Mouse (Mus musculus) bone marrow macrophage, adult 2 months (primary cell): Measurements from ENCODE around the gene Tmem151b. TPM values are rescaled to one million over a fixed set of nuclear protein-coding genes. Genes with fewer than 3 reads are reported as not detected.

Source experiments
- H3K27ac ChIP-seq: 2 replicates; pipeline ENCODE4 v1.5.1; 2012; ENCODE audit warnings: low read depth, low read length; ENCODE audit not compliant: insufficient read depth
- H3K4me1 ChIP-seq: 2 replicates; pipeline ENCODE4 v1.6.1; 2012; ENCODE audit warnings: low read length; ENCODE audit not compliant: control insufficient read depth, insufficient read depth
- H3K4me3 ChIP-seq: 2 replicates; pipeline ENCODE4 v1.5.1; 2012; ENCODE audit warnings: mild to moderate bottlenecking, low read length, moderate library complexity; ENCODE audit not compliant: insufficient read depth
- CTCF ChIP-seq: IDR thresholded peaks from 2 replicates; pipeline ENCODE4 v1.5.1; 2012; ENCODE audit warnings: low read depth, mild to moderate bottlenecking, low read length, moderate library complexity
- POLR2A ChIP-seq: IDR thresholded peaks from 2 replicates; pipeline ENCODE4 v1.6.1; 2012; ENCODE audit warnings: mild to moderate bottlenecking, low read depth, low read length, borderline replicate concordance
- polyA plus RNA-seq: library from polyadenylated mRNA; stranded (reverse); fragments of >200 nt; gene quantifications from 2 replicates; pipeline ENCODE4 v1.2.4, GENCODE M21; 2012; ENCODE audit not compliant: missing spikeins, insufficient read depth, insufficient read length

The Tmem151b gene
- polyA plus RNA-seq, 1 experiment: not detected

DNA sequence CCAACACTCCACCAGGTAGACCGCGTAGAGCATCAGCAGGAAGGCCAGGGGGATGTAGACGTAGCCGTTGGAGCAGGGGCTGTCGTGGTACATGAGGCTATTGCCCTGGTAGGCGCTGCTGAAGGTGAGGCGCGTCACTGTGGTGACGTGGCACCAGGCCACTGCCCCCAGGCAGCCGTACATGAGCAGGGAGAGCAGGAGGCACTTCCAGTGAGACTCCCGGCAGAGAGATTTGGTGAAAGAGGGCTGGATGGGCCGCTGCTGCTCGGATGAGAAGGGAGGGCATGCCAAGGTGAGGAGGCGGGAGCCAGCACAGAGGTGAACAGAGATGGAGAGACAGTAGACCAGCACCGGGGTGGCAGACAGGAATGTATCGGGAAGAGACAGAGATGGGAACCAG is 2.5 kb downstream of the Tmem151b start:
- H3K4me3 ChIP-seq: no peak overlapping the region
- no peak overlapping the region for H3K27ac ChIP-seq
- 0 out of 2 replicates have a peak, but pooled peaks cover 2% of the 10 kb centered on the region for H3K4me1 ChIP-seq
- no peak for TF ChIP-seq CTCF

DNA sequence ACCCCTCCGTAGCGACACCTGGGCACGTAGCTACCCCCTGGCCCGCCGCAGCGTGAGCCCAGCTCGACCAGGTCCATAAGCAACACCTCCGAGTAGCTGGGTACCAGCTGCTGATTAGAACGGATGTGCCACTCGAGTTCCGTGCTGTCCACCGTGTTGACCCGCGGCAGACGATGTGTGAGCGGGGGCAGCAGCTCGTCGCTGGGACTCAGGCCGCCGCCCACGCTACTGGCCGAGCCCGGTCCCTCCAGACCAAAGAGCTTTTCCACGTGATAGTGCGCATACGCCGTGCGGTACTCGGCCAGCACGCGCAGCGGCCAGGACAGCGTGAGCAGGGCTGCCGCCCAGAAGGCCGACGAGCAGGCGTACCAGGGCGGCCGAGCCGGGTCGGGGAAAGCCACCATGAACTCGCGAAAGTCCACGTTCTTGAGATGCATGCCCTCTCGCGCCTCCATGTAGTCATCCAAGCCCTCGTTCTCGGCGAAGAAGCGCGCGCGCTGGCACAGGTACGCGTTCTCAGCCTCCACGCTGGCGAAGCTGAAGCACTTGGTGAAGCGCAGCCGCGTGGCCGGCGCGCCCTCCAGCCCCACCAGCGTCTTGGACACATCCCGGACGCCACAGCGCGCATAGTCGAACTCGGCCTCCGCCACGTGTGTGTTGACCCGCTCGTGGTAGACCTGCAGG is 4.1 kb downstream of the Tmem151b start:
- TF ChIP-seq CTCF (no peak), POLR2A (no peak)
- no peak overlapping the region for H3K27ac ChIP-seq
- peak overlapping the region; percentile 21 for H3K4me3 ChIP-seq
- H3K4me1 ChIP-seq: 0 out of 2 replicates have a peak, but pooled peaks cover 2% of the 10 kb centered on the region

DNA sequence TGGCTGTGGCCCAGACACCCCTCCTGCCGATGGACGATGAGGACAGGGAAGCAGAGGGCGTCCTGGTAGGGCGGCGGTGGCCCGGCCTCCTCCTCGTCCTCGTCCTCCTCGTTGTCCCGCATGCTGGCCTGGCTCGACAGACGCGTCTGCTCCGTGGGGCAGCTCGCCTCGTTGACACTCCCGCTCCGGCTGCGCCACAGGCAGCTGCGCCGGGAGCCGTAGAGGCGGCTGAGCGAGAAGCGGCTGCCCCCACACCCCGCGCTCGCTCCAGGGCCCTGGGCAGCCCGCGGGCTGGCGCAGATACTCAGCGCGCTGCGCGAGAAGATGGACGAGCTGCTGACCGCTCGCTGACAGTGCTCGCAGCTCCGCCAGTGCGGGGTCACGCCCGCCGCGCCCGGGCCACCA is 4.6 kb downstream of the Tmem151b start:
- no peak for TF ChIP-seq POLR2A
- no peak for TF ChIP-seq CTCF
- peak overlapping the region; percentile 21 for H3K4me3 ChIP-seq
- 0 out of 2 replicates have a peak, but pooled peaks cover 2% of the 10 kb centered on the region for H3K4me1 ChIP-seq
- H3K27ac ChIP-seq: no peak overlapping the region

DNA sequence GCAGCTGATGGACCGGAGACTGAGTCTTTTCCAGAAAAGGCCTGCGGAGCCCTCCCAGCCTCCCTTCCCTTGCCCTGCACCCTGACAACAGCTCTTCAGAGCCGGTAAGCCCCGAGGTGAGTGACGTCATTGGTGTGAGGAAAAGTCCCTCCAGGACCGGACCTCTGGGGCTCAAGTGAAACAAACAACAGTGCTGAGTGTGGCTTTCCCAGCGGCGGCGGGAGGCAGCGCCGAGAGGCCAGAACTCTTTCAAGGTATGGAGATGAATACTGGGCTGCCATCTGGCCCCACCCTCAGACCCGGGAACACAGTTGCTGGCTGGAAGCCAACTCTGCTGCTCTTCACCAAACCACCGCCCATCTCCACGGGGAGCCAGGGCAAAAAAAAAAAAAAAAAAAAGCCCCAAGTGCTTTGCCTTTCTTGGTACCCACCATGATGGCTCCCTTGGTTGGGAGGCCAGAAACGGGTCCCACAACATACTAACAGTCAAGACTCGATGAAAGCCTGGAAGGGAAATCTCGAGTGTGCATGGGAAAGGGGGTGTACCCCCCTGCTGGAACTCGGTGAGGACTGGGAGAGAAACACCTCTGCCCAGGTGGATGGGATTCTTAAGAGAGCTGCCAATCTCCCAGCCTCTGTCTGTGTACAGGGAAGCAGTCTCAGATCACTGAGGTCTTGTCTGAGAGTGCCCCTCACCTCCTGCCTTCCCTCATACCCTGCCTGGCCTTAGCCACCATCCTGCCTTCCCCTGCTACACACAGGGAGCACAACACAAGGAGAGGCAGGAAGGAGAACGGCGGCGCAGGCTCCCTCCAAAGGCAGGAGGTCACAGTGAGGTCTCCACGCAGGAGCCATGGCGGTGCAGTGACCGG is 5.2 kb downstream of the Tmem151b start:
- H3K4me1 ChIP-seq: 0 out of 2 replicates have a peak, but pooled peaks cover 2% of the 10 kb centered on the region
- TF ChIP-seq CTCF: no peak
- TF ChIP-seq POLR2A: no peak
- H3K27ac ChIP-seq: no peak overlapping the region
- no peak overlapping the region for H3K4me3 ChIP-seq

DNA sequence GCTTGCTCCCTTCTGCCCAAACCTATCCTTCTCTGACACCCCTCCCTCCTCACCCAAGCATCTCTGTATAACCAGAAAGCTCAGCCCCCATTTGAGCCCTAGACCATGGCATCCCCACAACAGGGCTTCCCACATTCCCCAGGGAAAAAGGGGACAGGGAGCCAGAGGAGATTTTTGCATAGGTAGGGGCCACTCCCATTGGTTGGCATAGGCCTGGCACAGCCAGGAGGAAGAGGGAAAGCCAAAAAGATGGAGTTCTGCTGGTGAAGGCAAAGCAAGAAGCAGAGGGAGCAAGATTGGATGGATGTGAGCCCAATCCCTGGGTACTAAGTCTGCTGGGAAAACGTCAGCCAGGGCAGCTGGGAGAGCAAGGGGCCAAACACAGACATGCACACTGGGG is 6.4 kb downstream of the Tmem151b start:
- Histone ChIP-seq H3K4me1 (0 out of 2 replicates have a peak, but pooled peaks cover 2% of the 10 kb centered on the region), H3K27ac (no peak overlapping the region), H3K4me3 (no peak overlapping the region)
- TF ChIP-seq CTCF: no peak
- no peak for TF ChIP-seq POLR2A

DNA sequence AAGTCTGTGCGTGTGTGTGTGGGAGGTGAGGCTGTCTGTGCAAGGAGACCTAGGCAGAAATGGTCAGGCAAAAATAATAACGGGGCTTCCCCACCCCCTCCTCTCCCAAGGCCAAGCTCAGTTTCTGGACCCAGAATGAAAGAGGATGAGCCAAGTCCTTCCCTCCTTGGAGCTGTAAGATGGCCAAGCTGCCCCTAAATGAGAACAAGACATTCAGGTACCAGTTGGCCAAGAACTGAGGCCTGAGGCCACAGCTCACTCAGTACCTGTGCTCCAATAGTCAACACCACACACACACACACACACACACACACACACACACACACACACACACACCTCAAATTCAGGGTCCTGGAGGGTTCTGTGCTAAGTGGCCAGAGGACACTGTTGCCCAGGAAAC is 6.8 kb downstream of the Tmem151b start:
- no peak overlapping the region for H3K27ac ChIP-seq
- 0 out of 2 replicates have a peak, but pooled peaks cover 2% of the 10 kb centered on the region for H3K4me1 ChIP-seq
- TF ChIP-seq POLR2A (no peak), CTCF (no peak)
- no peak overlapping the region for H3K4me3 ChIP-seq

DNA sequence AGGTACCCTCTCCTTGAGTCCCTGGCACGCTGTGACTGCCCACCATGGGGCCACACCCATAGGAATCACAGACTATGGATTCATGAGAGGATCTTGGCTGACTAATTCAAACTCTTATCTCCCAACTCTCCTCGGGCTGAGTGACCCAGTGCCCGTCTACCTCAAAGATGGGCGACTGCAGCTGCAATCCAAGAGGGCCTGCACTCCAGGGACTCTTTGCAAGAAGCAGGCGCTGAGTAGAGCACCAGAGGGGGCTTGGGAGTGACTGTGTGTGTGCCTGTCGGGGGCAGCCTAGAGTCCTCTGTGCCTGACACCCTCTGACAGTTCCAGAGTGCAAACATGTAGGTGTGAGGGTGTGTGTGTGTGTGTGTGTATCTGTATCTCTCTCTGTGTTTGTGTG is 7.3 kb downstream of the Tmem151b start:
- Histone ChIP-seq H3K4me1 (0 out of 2 replicates have a peak, but pooled peaks cover 2% of the 10 kb centered on the region), H3K27ac (no peak overlapping the region), H3K4me3 (no peak overlapping the region)
- TF ChIP-seq CTCF: no peak
- TF ChIP-seq POLR2A: no peak

DNA sequence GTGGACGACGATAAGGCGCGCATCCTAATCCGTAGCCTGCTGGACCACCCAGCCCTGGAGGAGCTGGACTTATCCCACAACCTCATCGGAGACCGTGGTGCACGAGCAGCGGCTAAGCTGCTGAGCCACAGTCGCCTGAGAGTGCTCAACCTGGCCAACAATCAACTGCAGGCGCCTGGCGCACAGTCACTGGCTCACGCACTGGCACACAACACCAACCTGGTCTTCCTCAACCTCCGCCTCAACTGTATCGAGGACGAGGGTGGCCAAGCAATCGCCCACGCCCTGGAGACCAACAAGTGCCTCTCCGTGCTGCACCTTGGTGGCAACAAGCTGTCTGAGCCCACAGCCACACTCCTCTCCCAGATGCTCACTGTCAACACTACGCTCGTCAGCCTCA is 9.8 kb downstream of the Tmem151b start:
- TF ChIP-seq POLR2A (no peak), CTCF (no peak)
- Histone ChIP-seq H3K4me1 (no peaks in the 10 kb centered on the region), H3K4me3 (no peak overlapping the region), H3K27ac (no peak overlapping the region)

DNA sequence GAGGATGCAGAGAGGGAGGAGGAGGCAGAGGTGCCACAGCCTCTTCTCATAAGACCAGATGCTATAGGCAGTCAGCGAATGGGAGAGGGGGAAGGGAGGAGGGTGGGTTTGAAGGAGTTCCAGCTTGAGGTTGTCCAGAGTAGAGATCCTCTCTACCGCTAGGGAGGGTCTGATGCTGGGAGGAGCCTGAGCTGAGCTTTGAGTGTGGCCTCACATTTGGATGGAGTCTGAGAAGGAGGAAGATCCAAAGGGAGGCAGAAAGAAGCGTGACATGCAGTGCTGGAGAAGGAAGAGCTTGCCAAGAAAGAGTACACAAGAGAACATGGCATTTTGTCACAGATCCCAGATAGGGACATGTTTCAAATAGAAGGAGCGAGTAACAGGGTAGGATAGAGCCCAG is 11.1 kb downstream of the Tmem151b start:
- Histone ChIP-seq H3K27ac (no peak overlapping the region), H3K4me1 (no peaks in the 10 kb centered on the region), H3K4me3 (no peak overlapping the region)
- TF ChIP-seq POLR2A: no peak

DNA sequence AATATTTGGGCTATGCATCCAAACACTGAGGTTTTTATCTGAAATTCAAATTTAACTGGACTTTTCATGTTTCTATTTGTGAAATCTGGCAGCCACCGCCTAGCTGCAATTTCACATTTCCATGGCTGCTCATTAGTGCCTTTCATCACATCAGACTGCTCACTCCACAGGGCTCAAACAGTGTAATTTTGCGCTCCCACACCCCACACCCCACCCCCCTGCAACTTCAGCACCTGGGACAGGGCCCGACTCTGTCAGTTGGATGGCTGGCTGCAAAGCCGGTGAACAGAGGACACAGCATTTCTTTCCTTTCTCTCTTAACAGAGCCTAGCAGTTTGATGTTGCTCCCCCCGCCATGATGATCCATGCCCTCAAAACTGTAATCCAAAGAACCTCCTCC is 13.2 kb downstream of the Tmem151b start:
- TF ChIP-seq CTCF (no peak), POLR2A (no peak)

More for the DNA sequence above, 13.2 kb downstream of the Tmem151b start:
- H3K4me3 ChIP-seq: no peak overlapping the region
- no peak overlapping the region for H3K27ac ChIP-seq
- H3K4me1 ChIP-seq: no peaks in the 10 kb centered on the region
